Mouse (Mus musculus): ENCODE results near the gene Bcl2l11. TPM values are rescaled to one million over a fixed set of nuclear protein-coding genes. Genes with fewer than 3 reads are reported as not detected.

Gene Bcl2l11
- total and polyA plus RNA-seq, 3 experiments = 2.3 to 6.3 TPM; not detected in 1

DNA sequence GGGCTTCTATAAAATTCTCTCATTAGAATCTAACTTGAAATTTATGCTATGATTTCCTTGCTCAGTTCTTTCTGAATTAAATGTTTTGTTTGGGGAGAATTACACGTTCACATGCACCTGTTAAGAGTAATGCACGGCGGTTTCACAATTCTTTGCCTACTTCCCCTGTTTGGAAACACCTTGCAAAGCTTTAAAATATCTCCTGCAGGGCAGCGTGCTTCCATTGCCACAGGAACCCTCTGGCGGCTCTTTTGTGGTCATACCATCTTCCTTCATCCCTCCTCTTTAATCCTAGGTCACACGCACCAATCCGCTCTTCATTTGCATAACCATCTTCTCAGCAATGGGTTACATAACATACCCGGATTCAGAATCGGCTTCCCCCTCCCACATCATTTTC is 14.3 kb upstream of the Bcl2l11 start:
- no peaks in the 10 kb centered on the region for H3K4me1 ChIP-seq (ENCODE audit: control insufficient read depth in 1 of 2, insufficient read depth in 2 of 2, low read length in 2 of 2)
- no peaks in the 10 kb centered on the region for H3K36me3 ChIP-seq (ENCODE audit: control insufficient read depth in 1 of 2, insufficient read depth in 2 of 2, low read length in 2 of 2)
- peaks cover 0 to 2% of the 10 kb centered on the region in 2 experiments; a peak in 1 of 4 replicates for H3K27me3 ChIP-seq (ENCODE audit: control insufficient read depth in 1 of 2, insufficient read depth in 2 of 2, low read length in 2 of 2)
- TF ChIP-seq MYC (IDR thresholded peaks at IDR 0.05; ENCODE audit: low read depth, low read length) (no peak), MAZ (IDR thresholded peaks at IDR 0.05; ENCODE audit: low read depth, low read length) (no peak), HCFC1 (IDR thresholded peaks at IDR 0.05; ENCODE audit: low read depth, low read length) (no peak), USF1 (IDR thresholded peaks at IDR 0.05; ENCODE audit: low read depth, low read length) (no peak), USF2 (IDR thresholded peaks at IDR 0.05; ENCODE audit: borderline replicate concordance in 1 of 2, insufficient read depth in 1 of 2, low read depth in 1 of 2, low read length in 2 of 2) (no peak), MAX (IDR thresholded peaks at IDR 0.05; ENCODE audit: low read length) (no peak), CHD2 (IDR thresholded peaks at IDR 0.05; ENCODE audit: low read length) (no peak), BHLHE40 (IDR thresholded peaks at IDR 0.05; ENCODE audit: borderline replicate concordance, low read depth, low read length) (no peak), CHD1 (IDR thresholded peaks at IDR 0.05; ENCODE audit: low read depth, low read length) (no peak), RAD21 (IDR thresholded peaks at IDR 0.05; ENCODE audit: low read depth, low read length) (no peak), NELFE (IDR thresholded peaks at IDR 0.05; ENCODE audit: low read depth, low read length) (no peak), ETS1 (IDR thresholded peaks at IDR 0.05; ENCODE audit: low read depth, low read length) (no peak)
- H3K9ac ChIP-seq (ENCODE audit: control insufficient read depth, low read depth, low read length, poor library complexity, severe bottlenecking) = no peak overlapping the region
- H3K4me3 ChIP-seq (ENCODE audit: control insufficient read depth in 1 of 2, insufficient read depth in 1 of 2, low read depth in 2 of 2, low read length in 2 of 2) = no peak overlapping the region
- no peak overlapping the region for H3K27ac ChIP-seq (ENCODE audit: control insufficient read depth, low read depth, low read length)
- no peak for DNase-seq (ENCODE audit: low read depth, low spot score)
- H3K79me2 ChIP-seq (ENCODE audit: control insufficient read depth, insufficient read depth, low read length, poor library complexity) = no peaks in the 10 kb centered on the region
- H3K9me3 ChIP-seq (replicated peaks; ENCODE audit: insufficient read depth, low read length) = no peaks in the 10 kb centered on the region

DNA sequence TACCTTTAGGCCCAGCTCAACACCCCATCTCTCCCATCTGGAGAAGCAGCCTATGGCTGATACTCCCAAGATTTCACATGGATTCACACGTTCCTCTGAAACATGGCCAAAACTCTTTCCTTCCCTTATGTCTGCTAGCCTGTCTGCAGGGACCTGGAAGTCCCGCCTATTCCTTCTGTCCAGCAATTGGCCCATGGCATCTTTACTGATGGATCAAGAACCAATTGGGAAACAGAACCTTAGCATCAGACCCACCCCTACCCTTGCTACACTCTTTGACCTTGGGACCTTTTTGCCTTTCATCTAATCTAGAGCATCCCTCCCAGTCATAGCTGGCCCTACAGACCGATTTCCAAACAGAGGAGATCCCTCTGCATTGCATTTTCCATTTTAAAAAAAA is 11.2 kb upstream of the Bcl2l11 start:
- Histone ChIP-seq H3K27me3 (ENCODE audit: control insufficient read depth in 1 of 2, insufficient read depth in 2 of 2, low read length in 2 of 2) (peaks cover 0 to 2% of the 10 kb centered on the region in 2 experiments; a peak in 1 of 4 replicates), H3K4me3 (ENCODE audit: control insufficient read depth in 1 of 2, insufficient read depth in 1 of 2, low read depth in 2 of 2, low read length in 2 of 2) (no peak overlapping the region), H3K27ac (ENCODE audit: control insufficient read depth, low read depth, low read length) (no peak overlapping the region), H3K79me2 (ENCODE audit: control insufficient read depth, insufficient read depth, low read length, poor library complexity) (no peaks in the 10 kb centered on the region), H3K9me3 (replicated peaks; ENCODE audit: insufficient read depth, low read length) (no peaks in the 10 kb centered on the region), H3K36me3 (ENCODE audit: control insufficient read depth in 1 of 2, insufficient read depth in 2 of 2, low read length in 2 of 2) (no peaks in the 10 kb centered on the region), H3K9ac (ENCODE audit: control insufficient read depth, low read depth, low read length, poor library complexity, severe bottlenecking) (no peak overlapping the region), H3K4me1 (ENCODE audit: control insufficient read depth in 1 of 2, insufficient read depth in 2 of 2, low read length in 2 of 2) (no peaks in the 10 kb centered on the region)
- DNase-seq (ENCODE audit: low read depth, low spot score) = no peak
- TF ChIP-seq RAD21 (IDR thresholded peaks at IDR 0.05; ENCODE audit: low read depth, low read length) = no peak
- TF ChIP-seq JUND (IDR thresholded peaks at IDR 0.05; ENCODE audit: low read depth, low read length) = no peak
- TF ChIP-seq UBTF (IDR thresholded peaks at IDR 0.05; ENCODE audit: borderline replicate concordance, insufficient read depth, low read depth, low read length) = no peak
- TF ChIP-seq USF1 (IDR thresholded peaks at IDR 0.05; ENCODE audit: low read depth, low read length) = no peak
- TF ChIP-seq NRF1 (IDR thresholded peaks at IDR 0.05; ENCODE audit: insufficient read depth, low read depth, low read length, poor library complexity, severe bottlenecking) = no peak
- TF ChIP-seq USF2 (IDR thresholded peaks at IDR 0.05; ENCODE audit: borderline replicate concordance in 1 of 2, insufficient read depth in 1 of 2, low read depth in 1 of 2, low read length in 2 of 2) = no peak
- no peak for TF ChIP-seq KAT2A (conservative IDR thresholded peaks at IDR 0.05; ENCODE audit: low read depth, low read length)
- no peak for TF ChIP-seq E2F4 (IDR thresholded peaks at IDR 0.05; ENCODE audit: borderline replicate concordance, low read depth, low read length)
- TF ChIP-seq EP300 (IDR thresholded peaks at IDR 0.05; ENCODE audit: low read depth in 1 of 2, low read length in 2 of 2) = no peak
- no peak for TF ChIP-seq CHD1 (IDR thresholded peaks at IDR 0.05; ENCODE audit: low read depth, low read length)
- TF ChIP-seq GATA1 (IDR thresholded peaks at IDR 0.05; ENCODE audit: low read depth, low read length) = no peak
- no peak for TF ChIP-seq SIN3A (IDR thresholded peaks at IDR 0.05; ENCODE audit: low read length)
- no peak for TF ChIP-seq MYC (IDR thresholded peaks at IDR 0.05; ENCODE audit: low read depth, low read length)
- no peak for TF ChIP-seq MEF2A (IDR thresholded peaks at IDR 0.05; ENCODE audit: extremely low read depth, insufficient replicate concordance, low read depth, low read length, poor library complexity, severe bottlenecking)
- TF ChIP-seq TCF12 (IDR thresholded peaks at IDR 0.05; ENCODE audit: low read depth, low read length) = no peak
